Mouse (Mus musculus) thymus, adult 2 months (tissue): ENCODE measurements around the gene B230217C12Rik. TPM values are rescaled to one million over a fixed set of nuclear protein-coding genes. Genes with fewer than 3 reads are reported as not detected.
A peak's percentile ranks its signal among the peaks of the same experiment; 100 is the strongest.

Experiments
- DNase-seq: peaks from one replicate; pipeline ENCODE4 v3.0.0; 2021
- H3K27ac ChIP-seq: fragments of 200-500 bp; 2 replicates; pipeline ENCODE4 v1.5.1; 2012; ENCODE audit warnings: low read length, control low read depth; ENCODE audit not compliant: control insufficient read depth, insufficient read depth
- H3K27me3 ChIP-seq: fragments of 200-500 bp; 2 replicates; pipeline ENCODE4 v1.6.1; 2012; ENCODE audit warnings: mild to moderate bottlenecking, low read length, moderate library complexity, mixed read lengths; ENCODE audit not compliant: control insufficient read depth, insufficient read depth
- H3K36me3 ChIP-seq: fragments of 200-500 bp; 2 replicates; pipeline ENCODE4 v1.6.1; 2012; ENCODE audit warnings: mild to moderate bottlenecking, low read length, moderate library complexity; ENCODE audit not compliant: control insufficient read depth, insufficient read depth
- H3K4me1 ChIP-seq: fragments of 200-500 bp; replicated peaks from 2 replicates; pipeline ENCODE4 v1.6.1; 2012; ENCODE audit warnings: low read length; ENCODE audit not compliant: control insufficient read depth, insufficient read depth
- H3K4me3 ChIP-seq: fragments of 200-500 bp; 2 replicates; pipeline ENCODE4 v1.5.1; 2012; ENCODE audit warnings: mild to moderate bottlenecking, low read length, control low read depth, moderate library complexity; ENCODE audit not compliant: control insufficient read depth, insufficient read depth
- CTCF ChIP-seq: fragments of 200-500 bp; IDR thresholded peaks from 2 replicates; pipeline ENCODE4 v1.5.1; 2012; ENCODE audit warnings: mild to moderate bottlenecking, control low read depth, low read length, moderate library complexity, borderline replicate concordance; ENCODE audit not compliant: control insufficient read depth, poor library complexity, insufficient read depth; ENCODE audit errors: extremely low read depth
- POLR2A ChIP-seq: fragments of 200-500 bp; IDR thresholded peaks from 2 replicates; pipeline ENCODE4 v1.6.1; 2012; ENCODE audit warnings: mild to moderate bottlenecking, low read length, control low read depth, moderate library complexity; ENCODE audit not compliant: control insufficient read depth, poor library complexity, insufficient read depth; ENCODE audit errors: extremely low read depth
- WGBS: fragments of 180-500 bp; shearing (Covaris S2); methylation state at CpG from one replicate; pipeline ENCODE4 v1.1.7; 2018; 5-methylcytosine and 5-hydroxymethylcytosine counted together
- polyA plus RNA-seq: library from polyadenylated mRNA; depleted of rRNA; stranded (reverse); fragments of >200 nt; gene quantifications from 2 replicates; pipeline ENCODE4 v1.2.3, GENCODE M21; 2012; rRNA removed

The B230217C12Rik gene
- 4.7 and 6.2 TPM in 2 replicates for polyA plus RNA-seq

DNA sequence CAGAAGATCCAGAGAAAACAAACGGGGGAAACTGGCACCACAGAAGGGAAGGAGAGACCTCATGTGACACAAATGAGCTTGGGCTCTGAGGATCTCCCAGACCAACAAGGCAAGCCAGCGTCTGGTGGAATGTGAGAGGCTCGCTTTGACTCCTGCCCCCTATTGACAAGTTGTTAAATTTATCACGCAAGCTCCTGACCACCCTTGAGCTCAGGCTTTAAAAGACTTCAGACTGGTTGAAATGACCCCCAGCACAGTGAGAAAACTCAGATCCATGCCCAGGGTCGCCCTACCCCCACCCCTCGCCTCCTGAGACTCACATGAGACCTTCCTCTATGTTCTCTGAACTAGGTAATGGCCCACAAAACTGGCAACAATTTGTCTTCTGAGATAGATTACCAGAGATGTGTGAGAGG lies at the start of gene B230217C12Rik:
Gene B230217C12Rik (plus strand): TSS at position 242 of the 416 bp plus-strand sequence.
- no peak for TF ChIP-seq POLR2A
- no peak for TF ChIP-seq CTCF
- WGBS, result 15% methylated on average over 6 of the region's 6 CpGs
- peaks cover 31% of the 10 kb centered on the region for H3K4me1 ChIP-seq
- peak within 1 kb of the TSS; percentile 43 for H3K27ac ChIP-seq
- peak within 1 kb of the TSS; percentile 42 for H3K4me3 ChIP-seq
- H3K36me3 ChIP-seq, result no peaks in the 10 kb centered on the region; the same call in 1 of the 2 replicates
- H3K27me3 ChIP-seq, result no peaks in the 10 kb centered on the region
- no peak for DNase-seq

- H3K4me1 ChIP-seq, result no peaks in the 10 kb centered on the region
- DNase-seq, result peak; percentile 63
- H3K4me3 ChIP-seq, result no peak overlapping the region
- no peaks in the 10 kb centered on the region for H3K36me3 ChIP-seq
- no peak for TF ChIP-seq POLR2A
- TF ChIP-seq CTCF, result no peak
- WGBS, result 6% methylated on average over 2 of the region's 2 CpGs
- H3K27me3 ChIP-seq, result no peaks in the 10 kb centered on the region
- no peak overlapping the region for H3K27ac ChIP-seq
These were observed 47.4 kb upstream of the B230217C12Rik start for GRCm38 (mm10) chr11:97793165-97793564.

- Histone ChIP-seq H3K4me1 (peaks cover 12% of the 10 kb centered on the region), H3K4me3 (no peak overlapping the region), H3K27me3 (no peaks in the 10 kb centered on the region), H3K27ac (no peak overlapping the region), H3K36me3 (no peaks in the 10 kb centered on the region)
- TF ChIP-seq POLR2A, result no peak
- TF ChIP-seq CTCF, result no peak
- 15% methylated on average over 6 of the region's 6 CpGs for WGBS
- peak; percentile 73 for DNase-seq
These were observed 43.7 kb upstream of the B230217C12Rik start for GRCm38 (mm10) chr11:97796910-97797309.

GRCm38 (mm10) chr11:97797369-97798082 lies 43.1 kb upstream of the B230217C12Rik start:
- Histone ChIP-seq H3K4me3 (no peak overlapping the region), H3K27ac (no peak overlapping the region), H3K4me1 (peaks cover 14% of the 10 kb centered on the region), H3K27me3 (no peaks in the 10 kb centered on the region), H3K36me3 (no peaks in the 10 kb centered on the region)
- 87% methylated on average over 15 of the region's 15 CpGs for WGBS
- DNase-seq, result no peak
- TF ChIP-seq CTCF, result no peak
- no peak for TF ChIP-seq POLR2A

- Histone ChIP-seq H3K4me3 (no peak overlapping the region), H3K27ac (no peak overlapping the region), H3K36me3 (no peaks in the 10 kb centered on the region), H3K27me3 (no peaks in the 10 kb centered on the region), H3K4me1 (peaks cover 14% of the 10 kb centered on the region)
- TF ChIP-seq CTCF (no peak), POLR2A (no peak)
- 82% methylated on average over 8 of the region's 8 CpGs for WGBS
- no peak for DNase-seq
These were observed 42.5 kb upstream of the B230217C12Rik start for GRCm38 (mm10) chr11:97798083-97798435.

DNA sequence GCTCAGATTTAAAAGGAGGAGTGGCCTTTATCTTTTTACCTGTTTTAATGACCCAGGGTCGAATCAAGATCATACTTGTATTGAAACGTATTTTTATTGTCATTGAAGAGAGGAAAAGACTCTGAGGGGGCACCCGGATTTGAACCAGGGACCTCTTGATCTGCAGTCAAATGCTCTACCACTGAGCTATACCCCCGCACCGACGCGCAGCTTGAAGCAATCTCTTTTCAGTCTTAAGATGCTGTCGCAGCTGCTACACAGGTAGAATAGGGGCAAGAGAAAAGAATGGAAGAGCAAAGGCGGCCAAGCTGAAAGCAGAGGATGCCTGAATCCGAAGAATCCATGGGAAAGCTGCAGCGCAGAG lies 41.8 kb upstream of the B230217C12Rik start, which contains the start of gene Lasp1:
Gene Lasp1 (plus strand): TSS at position 219 of the 364 bp plus-strand sequence.
- Histone ChIP-seq H3K36me3 (no peaks in the 10 kb centered on the region), H3K27me3 (no peaks in the 10 kb centered on the region), H3K27ac (peak within 1 kb of the TSS; percentile 95), H3K4me1 (peaks cover 14% of the 10 kb centered on the region), H3K4me3 (peak within 1 kb of the TSS; percentile 97)
- under 1% methylated on average over 11 of the region's 11 CpGs for WGBS
- DNase-seq, result peak; percentile 87
- TF ChIP-seq CTCF (no peak), POLR2A (no peak)
